Mouse (Mus musculus) bone marrow, adult 2 months (tissue): ENCODE measurements around the gene Ssc4d. TPM values are rescaled to one million over a fixed set of nuclear protein-coding genes. Genes with fewer than 3 reads are reported as not detected.

Source experiments
- H3K27ac ChIP-seq: fragments of 200-500 bp; 2 replicates; pipeline ENCODE4 v1.5.1; 2012; ENCODE audit warnings: low read depth, mild to moderate bottlenecking, control low read depth, inconsistent platforms, low read length; ENCODE audit not compliant: control insufficient read depth, poor library complexity, insufficient read depth
- H3K4me1 ChIP-seq: fragments of 200-500 bp; 2 replicates; pipeline ENCODE4 v1.6.1; 2011; ENCODE audit warnings: low read length; ENCODE audit not compliant: control insufficient read depth, insufficient read depth
- H3K4me3 ChIP-seq: fragments of 200-500 bp; replicated peaks from 2 replicates; pipeline ENCODE3; 2011; ENCODE audit warnings: mild to moderate bottlenecking, low read depth, low read length, control low read depth; ENCODE audit not compliant: control insufficient read depth
- CTCF ChIP-seq: fragments of 200-500 bp; IDR thresholded peaks from 2 replicates; pipeline ENCODE4 v1.5.1; 2011; ENCODE audit warnings: low read length, control low read depth; ENCODE audit not compliant: control insufficient read depth, insufficient read depth
- POLR2A ChIP-seq: fragments of 200-500 bp; IDR thresholded peaks from 2 replicates; pipeline ENCODE4 v1.6.1; 2011; ENCODE audit warnings: low read depth, mild to moderate bottlenecking, control low read depth, low read length, borderline replicate concordance; ENCODE audit not compliant: control insufficient read depth
- WGBS: fragments of 180-500 bp; shearing (Covaris S2); methylation state at CpG from one replicate; pipeline ENCODE4 v1.1.7; 2018; 5-methylcytosine and 5-hydroxymethylcytosine counted together
- polyA plus RNA-seq: library from polyadenylated mRNA; stranded (reverse); fragments of >200 nt; gene quantifications from 2 replicates; pipeline ENCODE4 v1.2.4, GENCODE M21; 2011; ENCODE audit warnings: low replicate concordance; ENCODE audit not compliant: missing spikeins, insufficient read depth, insufficient read length

The Ssc4d gene
- polyA plus RNA-seq, 1 experiment, result 4.0 TPM

DNA sequence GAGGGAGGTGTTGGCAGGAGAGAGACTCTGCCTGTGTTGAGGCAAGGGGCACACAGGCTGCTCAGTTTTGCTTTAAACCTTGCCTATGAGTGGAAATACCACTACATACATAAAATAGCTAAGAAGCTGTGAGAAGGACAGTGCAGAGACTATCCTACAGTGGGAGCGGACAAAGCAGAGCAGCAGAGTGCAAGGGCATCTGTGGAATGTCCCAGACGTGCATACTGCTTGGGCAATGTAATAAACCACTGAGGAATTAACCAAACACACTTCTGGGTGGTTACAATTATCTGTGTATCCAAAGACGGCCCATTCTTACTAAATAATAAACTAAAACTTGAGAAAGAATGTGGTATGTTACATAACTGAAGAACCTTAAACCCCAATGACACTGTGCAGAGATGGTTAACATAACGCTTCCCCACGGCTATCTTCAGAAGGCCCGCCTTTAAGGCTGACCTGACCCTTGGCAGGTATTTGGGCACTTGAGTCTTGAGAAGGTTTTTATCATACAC, 58.2 kb downstream of the Ssc4d start:
- WGBS, result 47% methylated on average over 6 of the region's 6 CpGs
- H3K4me1 ChIP-seq, result peaks cover 3% of the 10 kb centered on the region
- TF ChIP-seq POLR2A (no peak), CTCF (no peak)
- no peak overlapping the region for H3K27ac ChIP-seq
- H3K4me3 ChIP-seq, result no peak overlapping the region

DNA sequence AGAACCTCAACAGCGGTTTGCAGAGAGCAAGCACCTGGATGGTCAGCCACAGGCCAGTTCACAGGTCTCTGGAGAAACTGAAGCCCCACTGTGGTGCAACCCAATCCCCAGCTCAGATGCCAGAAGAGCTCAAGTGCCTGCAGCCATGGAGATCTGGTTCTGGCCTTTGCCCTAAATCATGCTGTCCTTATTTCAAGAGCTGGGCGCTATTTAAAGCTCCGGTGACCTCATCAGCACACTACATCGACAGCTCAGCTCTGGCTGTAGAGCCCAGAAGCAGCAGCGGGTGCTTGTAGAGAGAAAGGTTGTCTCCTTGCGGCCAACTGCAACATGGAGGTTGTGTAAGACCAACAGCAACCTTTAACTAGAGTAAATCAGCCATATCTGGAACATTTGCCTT, 60.2 kb downstream of the Ssc4d start:
- peak overlapping the region; percentile 27 for H3K27ac ChIP-seq

DNA sequence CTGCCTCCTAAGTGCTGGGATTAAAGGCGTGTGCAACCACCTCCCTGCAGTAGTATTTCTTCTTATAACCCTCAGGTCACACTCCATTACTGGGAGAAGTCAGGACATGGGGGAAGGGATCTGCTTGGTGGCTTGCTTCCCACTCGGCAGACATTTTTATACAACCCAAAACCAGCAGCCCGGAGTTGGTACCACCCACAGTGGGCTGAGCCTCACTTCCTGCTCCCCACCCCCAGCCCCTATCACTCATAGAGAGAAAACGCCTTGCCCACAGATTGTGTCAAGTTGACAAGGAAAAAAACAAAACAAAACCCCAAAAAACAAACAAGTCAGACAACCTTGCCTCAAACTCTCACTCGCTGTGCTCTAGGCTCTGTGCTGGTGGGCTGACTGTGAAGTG, 61.1 kb downstream of the Ssc4d start:
- no peak overlapping the region for H3K27ac ChIP-seq
- H3K4me1 ChIP-seq, result peaks cover 4% of the 10 kb centered on the region
- H3K4me3 ChIP-seq, result no peak overlapping the region
- 38% methylated on average over 5 of the region's 5 CpGs for WGBS
- no peak for TF ChIP-seq CTCF
- no peak for TF ChIP-seq POLR2A

More for the DNA sequence above, 60.2 kb downstream of the Ssc4d start:
- no peak overlapping the region for H3K4me3 ChIP-seq
- 60% methylated on average over 6 of the region's 6 CpGs for WGBS
- TF ChIP-seq POLR2A (no peak), CTCF (no peak)
- peaks cover 4% of the 10 kb centered on the region for H3K4me1 ChIP-seq

DNA sequence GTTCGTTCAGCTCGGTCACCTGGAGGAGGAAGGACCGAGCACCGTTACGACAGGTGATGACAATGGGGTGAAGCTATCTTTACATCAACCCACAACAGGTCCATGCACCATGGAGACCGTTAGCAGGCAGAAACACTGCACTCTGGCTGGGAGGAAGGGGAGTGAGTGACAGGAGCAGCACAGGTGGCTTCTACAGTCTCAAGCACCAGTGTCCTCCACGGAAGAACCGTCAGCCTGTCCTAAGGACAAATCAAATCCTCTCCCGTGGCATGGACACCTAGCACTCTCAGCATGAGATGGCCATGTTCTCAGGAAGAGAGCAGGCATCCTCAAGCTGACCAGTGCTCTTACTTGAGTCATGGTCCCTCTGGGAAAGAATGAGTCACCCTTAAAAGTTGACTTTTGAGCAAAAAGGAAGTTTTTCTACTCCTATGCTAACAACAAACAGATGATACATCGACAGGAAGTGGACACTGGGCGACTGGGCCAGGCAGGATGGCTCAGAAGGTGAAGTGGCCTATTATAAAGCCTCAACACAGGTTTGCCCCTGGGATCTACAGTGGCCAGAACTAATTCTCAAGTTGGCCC, 62.6 kb downstream of the Ssc4d start:
- Histone ChIP-seq H3K4me1 (peaks cover 4% of the 10 kb centered on the region), H3K27ac (no peak overlapping the region), H3K4me3 (no peak overlapping the region)
- TF ChIP-seq POLR2A (no peak), CTCF (no peak)
- 77% methylated on average over 11 of the region's 11 CpGs for WGBS

DNA sequence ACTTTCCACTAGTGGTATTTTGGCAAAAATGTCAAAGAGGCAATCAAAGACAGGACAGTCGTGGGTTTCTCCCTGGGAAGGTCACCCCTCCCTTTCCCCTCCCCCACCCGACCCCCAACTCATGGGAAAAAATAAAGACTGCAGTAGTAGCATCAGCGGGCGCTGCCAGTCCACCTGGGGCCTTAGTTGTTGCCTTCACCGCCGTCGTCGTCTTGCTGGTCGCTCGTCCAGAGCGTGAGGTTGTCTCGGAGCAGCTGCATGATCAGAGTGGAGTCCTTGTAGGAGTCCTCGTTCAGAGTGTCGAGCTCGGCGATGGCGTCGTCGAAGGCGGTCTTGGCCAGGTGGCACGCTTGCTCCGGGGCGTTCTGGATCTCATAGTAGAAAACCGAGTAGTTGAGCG, 63.5 kb downstream of the Ssc4d start:
- Histone ChIP-seq H3K27ac (no peak overlapping the region), H3K4me1 (peaks cover 5% of the 10 kb centered on the region; the same call in 1 of the 2 replicates), H3K4me3 (no peak overlapping the region)
- TF ChIP-seq POLR2A, result no peak
- no peak for TF ChIP-seq CTCF
- WGBS, result 89% methylated on average over 25 of the region's 25 CpGs

Other genes with a start within 250 kb of the Ssc4d start
- gene Tmem120a, start 230.1 kb downstream of the Ssc4d start, polyA plus RNA-seq, result 19.0 and 74.1 TPM in 2 replicates
- 1.8 and 2.3 TPM in 2 replicates for gene Styxl1, start 196.1 kb downstream of the Ssc4d start, polyA plus RNA-seq
- gene Mdh2, start 196.1 kb downstream of the Ssc4d start, polyA plus RNA-seq, result 109 and 132 TPM in 2 replicates
- gene Srrm3, start 167.6 kb downstream of the Ssc4d start, polyA plus RNA-seq, result not detected in 2 replicates
- 1.5 and 71.0 TPM in 2 replicates for gene Hspb1, start 86.6 kb downstream of the Ssc4d start, polyA plus RNA-seq
- 26.9 and 58.1 TPM in 2 replicates for gene Ywhag, start 39.9 kb downstream of the Ssc4d start, polyA plus RNA-seq
- gene Zp3, start 5.6 kb upstream of the Ssc4d start, polyA plus RNA-seq, result not detected in 2 replicates
- 6.9 and 9.3 TPM in 2 replicates for gene Dtx2, start 20.3 kb upstream of the Ssc4d start, polyA plus RNA-seq
- not detected in 2 replicates for gene Upk3b, start 64.0 kb upstream of the Ssc4d start, polyA plus RNA-seq
- gene Upk3bl, start 80.0 kb upstream of the Ssc4d start, polyA plus RNA-seq, result not detected in 2 replicates
- gene Rasa4, start 109.4 kb upstream of the Ssc4d start, polyA plus RNA-seq, result 16.7 and 31.3 TPM in 2 replicates
- 54.8 and 82.1 TPM in 2 replicates for gene Polr2j, start 142.1 kb upstream of the Ssc4d start, polyA plus RNA-seq
- 41.9 and 61.5 TPM in 2 replicates for gene Lrwd1, start 161.5 kb upstream of the Ssc4d start, polyA plus RNA-seq
- gene Alkbh4, start 161.6 kb upstream of the Ssc4d start, polyA plus RNA-seq, result 8.8 and 14.2 TPM in 2 replicates
- 13.1 and 33.3 TPM in 2 replicates for gene Orai2, start 196.2 kb upstream of the Ssc4d start, polyA plus RNA-seq
- 40.9 and 47.7 TPM in 2 replicates for gene Prkrip1, start 224.4 kb upstream of the Ssc4d start, polyA plus RNA-seq